Mouse (Mus musculus): ENCODE measurements at regions not wholly inside any gene's neighbourhood (a gene's known extent, or its start where the extent isn't known, plus 50 kb on each side); places are given as distances from the start of the nearest gene placed in this dataset.

DNA sequence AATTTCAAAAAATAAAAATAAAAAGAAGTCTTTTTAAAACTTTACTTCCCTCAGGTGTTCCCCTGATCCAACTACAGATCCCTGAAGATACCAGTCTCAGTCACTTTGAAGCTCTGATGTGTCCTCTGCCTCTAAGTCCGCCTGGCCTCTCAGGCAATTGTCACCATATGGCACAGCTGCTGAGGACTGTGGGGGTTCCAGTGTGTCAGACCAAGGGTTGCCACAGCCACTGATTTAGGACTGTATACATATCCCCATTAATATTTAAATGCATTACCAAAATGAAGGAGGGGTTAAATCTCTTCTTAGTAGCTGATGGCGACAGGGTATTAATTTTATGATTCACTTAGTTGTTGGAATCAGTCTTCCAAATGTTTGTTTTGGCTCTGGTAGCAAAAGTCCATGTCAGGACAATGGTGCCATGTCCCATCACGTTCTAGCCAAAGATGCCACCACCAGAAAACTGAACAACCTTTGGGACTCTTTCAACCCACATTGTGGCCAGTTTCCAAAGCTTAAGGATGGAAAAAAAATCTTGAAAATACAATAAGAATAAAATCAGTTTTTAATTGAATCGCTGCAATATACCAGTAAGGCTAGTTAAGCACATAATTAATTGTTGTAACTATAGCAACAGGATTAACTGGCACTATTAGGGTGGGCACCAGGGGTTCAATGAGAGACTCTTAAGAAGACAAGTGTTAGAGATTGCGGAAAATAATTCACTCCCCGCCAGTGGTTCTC, 62.5 kb downstream of the Arrdc4 start:
- in situ Hi-C loops (cut with MboI; ENCODE audit: low pct_unique_long_range_greater_than_20kb) = no loop called here
- POLR2A ChIA-PET = no interaction called here
- CTCF ChIA-PET = interaction anchor here (1.0 to 1.5 kb wide), 2 partner anchors 10 to 22 kb away, joined by 3 to 5 read pairs; no protein-coding TSS in a partner anchor
- H3K27me3 ChIP-seq = no peaks in the 10 kb centered on the region
- ATAC-seq = no peak
- DNase-seq (ENCODE audit: low read depth, low spot score) = no peak
- no peak for TF ChIP-seq CTCF (IDR thresholded peaks at IDR 0.05)

DNA sequence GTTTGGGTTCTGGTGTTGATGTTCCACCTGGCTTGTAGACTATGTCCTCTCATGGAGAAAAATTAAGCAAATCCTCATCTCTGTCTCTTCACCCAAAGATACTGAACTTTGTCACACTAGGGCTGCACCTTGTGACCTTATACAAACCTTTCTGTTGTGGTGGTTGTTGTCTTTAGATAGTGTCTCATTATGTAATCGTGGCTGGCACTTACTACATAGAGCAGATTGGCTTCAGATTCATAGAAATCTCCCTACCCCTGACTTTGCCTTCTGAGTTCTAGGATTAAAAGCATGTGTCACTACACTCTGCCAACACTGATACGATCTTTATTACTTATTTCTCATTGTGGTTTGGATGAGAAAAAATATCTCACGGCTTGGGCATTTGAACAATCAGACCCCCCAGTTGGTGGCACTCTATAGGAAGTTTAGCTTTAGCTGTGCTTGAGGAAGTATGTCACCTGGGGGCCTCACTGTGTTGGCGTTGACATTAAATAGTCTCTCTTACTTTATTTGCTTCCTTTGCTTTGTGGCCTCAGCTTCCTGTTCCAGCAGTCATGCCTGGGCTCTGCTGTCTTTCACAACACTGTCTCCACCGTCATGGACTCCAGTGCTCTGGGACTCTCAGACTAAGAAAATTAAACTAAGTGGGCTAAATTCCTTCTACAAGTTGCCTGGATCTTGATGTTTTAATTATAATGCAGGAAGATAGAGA, 66.0 kb downstream of the Arrdc4 start:
- no peaks in the 10 kb centered on the region for H3K27me3 ChIP-seq
- no peak for TF ChIP-seq CTCF (IDR thresholded peaks at IDR 0.05)
- ChIA-PET POLR2A (no interaction called here), CTCF (no interaction called here)
- no peak for ATAC-seq
- DNase-seq (ENCODE audit: low read depth, low spot score) = no peak
- in situ Hi-C loops (cut with MboI; ENCODE audit: low pct_unique_long_range_greater_than_20kb) = no loop called here

DNA sequence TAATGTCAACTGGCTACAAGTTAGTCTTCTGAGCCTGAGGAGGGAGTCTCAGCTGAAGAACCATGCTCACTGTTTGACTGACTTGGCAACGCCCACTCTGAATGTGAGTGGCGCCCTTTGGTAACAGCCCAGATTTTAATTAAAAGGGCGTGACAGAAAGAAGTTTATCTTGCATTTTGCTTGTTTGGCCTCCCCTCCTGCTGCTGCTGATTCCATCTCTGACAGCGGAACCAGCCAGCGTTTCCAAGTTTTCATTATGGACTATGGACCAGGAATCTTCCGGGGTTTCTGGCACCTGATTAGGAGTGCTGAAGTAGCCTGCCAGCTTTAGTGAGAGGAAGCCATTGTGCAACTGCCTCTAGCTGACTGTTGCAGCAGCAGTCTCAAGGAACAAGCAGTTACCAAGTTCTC, 66.7 kb downstream of the Arrdc4 start:
- CTCF ChIA-PET = no interaction called here
- DNase-seq (ENCODE audit: low read depth, low spot score) = no peak
- no peaks in the 10 kb centered on the region for H3K27me3 ChIP-seq
- no peak for TF ChIP-seq CTCF (IDR thresholded peaks at IDR 0.05)
- POLR2A ChIA-PET = interaction anchor here (0.6 kb wide), 1 partner anchor 111 kb away, joined by 3 read pairs; no protein-coding TSS in a partner anchor
- no peak for ATAC-seq
- in situ Hi-C loops (cut with MboI; ENCODE audit: low pct_unique_long_range_greater_than_20kb) = no loop called here

DNA sequence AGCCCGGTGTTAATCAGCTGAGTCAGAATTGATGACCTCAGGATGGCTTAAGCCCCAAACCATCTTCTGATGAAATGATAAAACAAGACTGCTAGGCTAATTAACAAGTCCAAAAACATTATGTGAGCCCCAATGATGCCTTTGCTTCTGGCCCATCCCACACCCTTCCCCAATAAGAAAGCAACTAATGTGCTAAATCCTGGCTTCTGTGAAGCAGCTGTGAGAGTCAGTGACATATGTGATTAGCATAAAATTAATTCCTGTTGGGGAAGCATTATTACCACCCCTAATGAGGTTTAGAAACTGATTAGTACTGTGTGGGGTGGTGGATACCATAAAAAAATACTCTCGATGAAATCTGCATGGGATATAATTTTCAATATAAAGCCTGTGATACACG, 69.3 kb downstream of the Arrdc4 start:
- CTCF ChIA-PET = interaction anchor here (1.4 kb wide), 1 partner anchor 11 kb away, joined by 4 read pairs; no protein-coding TSS in a partner anchor
- in situ Hi-C loops (cut with MboI; ENCODE audit: low pct_unique_long_range_greater_than_20kb) = no loop called here
- POLR2A ChIA-PET = no interaction called here
- DNase-seq (ENCODE audit: low read depth, low spot score) = no peak
- no peak for TF ChIP-seq CTCF (IDR thresholded peaks at IDR 0.05)
- no peak for ATAC-seq
- H3K27me3 ChIP-seq = no peaks in the 10 kb centered on the region

GRCm38 (mm10) chr7:68667790-68668732, 81.0 kb downstream of the Arrdc4 start:
- CTCF ChIA-PET = interaction anchor here (1.6 kb wide), 1 partner anchor 12 kb away, joined by 4 read pairs; no protein-coding TSS in a partner anchor
- in situ Hi-C loops (cut with MboI; ENCODE audit: low pct_unique_long_range_greater_than_20kb) = loop anchor here (5.0 kb wide), 1 partner anchor 154 kb away; no protein-coding TSS in a partner anchor
- no peaks in the 10 kb centered on the region for H3K27me3 ChIP-seq
- no peak for TF ChIP-seq CTCF (IDR thresholded peaks at IDR 0.05)
- peak; percentile 75 for DNase-seq (ENCODE audit: low read depth, low spot score)
- POLR2A ChIA-PET = no interaction called here
- peak; percentile 90 for ATAC-seq

DNA sequence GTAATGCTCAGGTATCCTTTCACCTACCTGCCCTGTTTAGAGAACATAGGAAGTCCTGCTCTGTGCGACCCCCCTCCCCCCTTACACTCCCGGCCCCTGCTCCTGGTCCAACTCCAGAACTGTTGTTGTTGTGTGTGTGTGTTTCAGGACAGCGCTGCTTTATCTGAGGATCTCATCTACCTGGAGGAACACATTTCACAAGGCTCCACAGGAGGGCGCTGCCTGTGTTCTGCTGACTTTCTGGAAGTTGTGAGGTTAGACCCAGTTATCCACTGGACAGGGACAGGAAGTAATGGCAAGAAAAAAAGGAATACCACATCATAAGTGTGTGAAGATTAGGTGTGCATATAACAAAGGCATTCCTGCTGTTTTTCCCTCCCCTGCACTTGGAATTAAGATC, 81.8 kb downstream of the Arrdc4 start:
- in situ Hi-C loops (cut with MboI; ENCODE audit: low pct_unique_long_range_greater_than_20kb) = loop anchor here (5.0 kb wide), 1 partner anchor 155 kb away; no protein-coding TSS in a partner anchor
- ChIA-PET CTCF (interaction anchor here (0.6 kb wide), 1 partner anchor 26 kb away, joined by 3 read pairs; no protein-coding TSS in a partner anchor), POLR2A (no interaction called here)
- DNase-seq (ENCODE audit: low read depth, low spot score) = no peak
- peak; percentile 59 for TF ChIP-seq CTCF (IDR thresholded peaks at IDR 0.05)
- no peaks in the 10 kb centered on the region for H3K27me3 ChIP-seq
- ATAC-seq = peak; percentile 50

DNA sequence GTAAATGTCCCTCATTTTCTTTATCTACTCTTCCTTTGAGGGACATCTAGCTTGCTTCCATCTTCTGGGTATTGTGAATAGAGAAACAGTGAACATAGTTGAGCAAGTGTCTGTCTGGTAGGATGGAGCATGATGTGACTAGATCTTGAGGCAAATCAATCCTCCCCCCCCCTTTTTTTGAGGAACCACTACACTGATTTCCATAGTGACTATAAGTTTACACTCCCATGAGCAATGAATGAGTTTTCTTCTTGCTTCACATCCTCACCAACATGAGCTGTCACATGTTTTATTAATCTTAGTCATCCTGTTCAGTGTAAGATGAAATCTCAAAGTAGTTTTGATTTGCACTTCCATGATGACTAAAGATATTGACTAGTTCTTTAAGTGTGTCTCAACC, 92.7 kb downstream of the Arrdc4 start:
- POLR2A ChIA-PET = interaction anchor here (0.9 kb wide), 1 partner anchor 163 kb away, joined by 3 read pairs; no protein-coding TSS in a partner anchor
- no peak for ATAC-seq

DNA sequence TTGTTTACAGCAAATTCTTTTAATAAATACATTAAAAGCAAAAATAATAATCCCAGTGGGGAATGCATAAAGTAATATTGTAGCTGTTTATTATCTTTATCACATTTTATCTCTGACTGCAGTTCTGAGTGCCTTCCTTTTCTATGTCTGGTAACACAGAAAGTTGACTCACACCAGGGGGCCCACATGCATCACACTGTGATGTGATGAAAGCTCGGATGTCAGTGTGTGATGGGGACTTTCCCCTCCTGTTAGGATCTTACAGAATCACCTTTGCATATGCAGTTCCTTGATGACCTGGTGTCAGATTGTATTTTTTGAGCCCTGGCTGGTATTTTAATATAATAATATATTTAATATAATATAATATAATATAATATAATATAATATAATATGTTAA, 95.5 kb downstream of the Arrdc4 start:
- no peak for TF ChIP-seq CTCF (IDR thresholded peaks at IDR 0.05)
- H3K27me3 ChIP-seq = peaks cover 10% of the 10 kb centered on the region
- in situ Hi-C loops (cut with MboI; ENCODE audit: low pct_unique_long_range_greater_than_20kb) = no loop called here
- ATAC-seq (no peak), DNase-seq (ENCODE audit: low read depth, low spot score) (no peak)
- ChIA-PET POLR2A (no interaction called here), CTCF (interaction anchor here (0.6 to 3.7 kb wide), 2 partner anchors 95 to 169 kb away, joined by 3 to 22 read pairs; partner anchors contain the start of gene Arrdc4)

More for the DNA sequence above, 92.7 kb downstream of the Arrdc4 start:
- peaks cover 17% of the 10 kb centered on the region for H3K27me3 ChIP-seq
- in situ Hi-C loops (cut with MboI; ENCODE audit: low pct_unique_long_range_greater_than_20kb) = no loop called here
- CTCF ChIA-PET = interaction anchor here (1.1 kb wide), 1 partner anchor 178 kb away, joined by 5 read pairs; no protein-coding TSS in a partner anchor
- DNase-seq (ENCODE audit: low read depth, low spot score) = no peak
- no peak for TF ChIP-seq CTCF (IDR thresholded peaks at IDR 0.05)

GRCm38 (mm10) chr7:68651418-68651817, 97.6 kb downstream of the Arrdc4 start:
- no peak for DNase-seq (ENCODE audit: low read depth, low spot score)
- peak; percentile 58 for TF ChIP-seq CTCF (IDR thresholded peaks at IDR 0.05)
- ATAC-seq = no peak
- CTCF ChIA-PET = interaction anchor here (1.0 to 3.7 kb wide), 4 partner anchors 108 to 183 kb away, joined by 3 to 22 read pairs (median 8); no protein-coding TSS in a partner anchor
- POLR2A ChIA-PET = no interaction called here
- H3K27me3 ChIP-seq = peaks cover 10% of the 10 kb centered on the region
- in situ Hi-C loops (cut with MboI; ENCODE audit: low pct_unique_long_range_greater_than_20kb) = no loop called here
